Mouse (Mus musculus): ENCODE data around the gene Pate4. TPM values are rescaled to one million over a fixed set of nuclear protein-coding genes. Genes with fewer than 3 reads are reported as not detected.

Pate4 gene
- polyA plus RNA-seq, 1 experiment from 2014 or later, result not detected

- Histone ChIP-seq H3K27me3 (ENCODE audit: control insufficient read depth, insufficient read depth, low read length) (no peaks in the 10 kb centered on the region), H3K4me1 (ENCODE audit: control insufficient read depth, insufficient read depth, low read length) (peaks cover 12% of the 10 kb centered on the region; the same call in 1 of the 2 replicates), H3K9ac (replicated peaks; ENCODE audit: low read depth, low read length) (peak within 1 kb of the TSS; percentile 50), H3K27ac (ENCODE audit: low read length) (peak within 1 kb of the TSS; percentile 58; the same call in 1 of the 2 replicates), H3K4me3 (ENCODE audit: low read depth, low read length) (peak within 1 kb of the TSS; percentile 79), H3K36me3 (ENCODE audit: control insufficient read depth, insufficient read depth, low read length) (peaks cover 16% of the 10 kb centered on the region; the same call in 1 of the 2 replicates), H3K9me3 (ENCODE audit: control insufficient read depth, low read depth, low read length) (no peaks in the 10 kb centered on the region), H3K4me2 (replicated peaks; ENCODE audit: low read depth, low read length) (peak within 1 kb of the TSS; percentile 97)
- under 1% methylated on average over 59 of the region's 59 CpGs for WGBS
- ATAC-seq (ENCODE audit: insufficient number of reproducible peaks, insufficient read depth, low FRiP score, low read depth), result peak; percentile 72
Observed at GRCm38 (mm10) chr9:35558257-35559008, 53.3 kb downstream of the Pate4 start, which contains the start of the genes Ddx25 and Pus3. TSS of gene Ddx25 (minus strand) at chr9:35558528. TSS of gene Pus3 (plus strand) at chr9:35558595.

Other genes with a start within 250 kb of the Pate4 start
- gene Cdon, start 190.8 kb downstream of the Pate4 start, polyA plus RNA-seq (2014; fragmentation: Nextera tagmentation; extraction: Ambion mirVana), result 12.7 and 13.8 TPM in 2 replicates
- not detected in 2 replicates for gene Gm1113, start 93.7 kb downstream of the Pate4 start, polyA plus RNA-seq (2014; fragmentation: Nextera tagmentation; extraction: Ambion mirVana)
- 2.8 TPM in 2 replicates for gene Ddx25, start 53.4 kb downstream of the Pate4 start, polyA plus RNA-seq (2014; fragmentation: Nextera tagmentation; extraction: Ambion mirVana)
- 22.1 and 23.9 TPM in 2 replicates for gene Pus3, start 53.3 kb downstream of the Pate4 start, polyA plus RNA-seq (2014; fragmentation: Nextera tagmentation; extraction: Ambion mirVana)
- 0.51 and 0.69 TPM in 2 replicates for gene Pate2, start 41.7 kb downstream of the Pate4 start, polyA plus RNA-seq (2014; fragmentation: Nextera tagmentation; extraction: Ambion mirVana)
- gene Hyls1, start 41.5 kb downstream of the Pate4 start, polyA plus RNA-seq (2014; fragmentation: Nextera tagmentation; extraction: Ambion mirVana), result 15.1 and 17.4 TPM in 2 replicates
- not detected in 2 replicates for gene Pate3, start 36.3 kb upstream of the Pate4 start, polyA plus RNA-seq (2014; fragmentation: Nextera tagmentation; extraction: Ambion mirVana)
- not detected in 2 replicates for gene Pate1, start 75.4 kb upstream of the Pate4 start, polyA plus RNA-seq (2014; fragmentation: Nextera tagmentation; extraction: Ambion mirVana)
- not detected in 2 replicates for gene Gm17677, start 129.1 kb upstream of the Pate4 start, polyA plus RNA-seq (2014; fragmentation: Nextera tagmentation; extraction: Ambion mirVana)
- not detected in 2 replicates for gene Gm17727, start 166.2 kb upstream of the Pate4 start, polyA plus RNA-seq (2014; fragmentation: Nextera tagmentation; extraction: Ambion mirVana)
- gene Gm27235, start 178.2 kb upstream of the Pate4 start, polyA plus RNA-seq (2014; fragmentation: Nextera tagmentation; extraction: Ambion mirVana), result not detected in 2 replicates
- not detected in 2 replicates for gene D730048I06Rik, start 178.2 kb upstream of the Pate4 start, polyA plus RNA-seq (2014; fragmentation: Nextera tagmentation; extraction: Ambion mirVana)
- gene 9230110F15Rik, start 232.2 kb upstream of the Pate4 start, polyA plus RNA-seq (2014; fragmentation: Nextera tagmentation; extraction: Ambion mirVana), result not detected in 2 replicates

All from stomach, embryonic 14.5 days (tissue).